Mouse (Mus musculus) liver, embryonic 11.5 days (tissue): ENCODE data around the gene Akap13. TPM values are rescaled to one million over a fixed set of nuclear protein-coding genes. Genes with fewer than 3 reads are reported as not detected.

Source experiments
- ATAC-seq: fragments of 200-750 bp; cut with Nextera tagmentation; replicated peaks from 2 replicates; pipeline ENCODE4 v1.8.0; 2017; ENCODE audit warnings: moderate number of reproducible peaks, mild to moderate bottlenecking, moderate TSS enrichment, moderate library complexity; ENCODE audit not compliant: low FRiP score
- DNase-seq: peaks from one replicate; pipeline ENCODE4 v3.0.0-alpha.2; 2017; ENCODE audit warnings: low spot score
- H3K27ac ChIP-seq: fragments of 300-500 bp; sonication (generic); 2 replicates; pipeline ENCODE4 v1.5.1; 2014; ENCODE audit warnings: mild to moderate bottlenecking, low read depth, low read length, control low read depth
- H3K27me3 ChIP-seq: fragments of 300-500 bp; sonication (generic); replicated peaks from 2 replicates; pipeline ENCODE4 v1.6.1; 2014; ENCODE audit warnings: low read length, mixed read lengths; ENCODE audit not compliant: control insufficient read depth, insufficient read depth
- H3K36me3 ChIP-seq: fragments of 300-500 bp; sonication (generic); 2 replicates; pipeline ENCODE4 v1.6.1; 2014; ENCODE audit warnings: mild to moderate bottlenecking, low read length, moderate library complexity, mixed read lengths; ENCODE audit not compliant: control insufficient read depth, insufficient read depth
- H3K4me1 ChIP-seq: fragments of 300-500 bp; sonication (generic); replicated peaks from 2 replicates; pipeline ENCODE4 v1.6.1; 2014; ENCODE audit warnings: low read length, mixed read lengths; ENCODE audit not compliant: control insufficient read depth, insufficient read depth
- H3K4me2 ChIP-seq: fragments of 300-500 bp; sonication (generic); 2 replicates; pipeline ENCODE4 v1.6.1; 2014; ENCODE audit warnings: mild to moderate bottlenecking, control low read depth, moderate library complexity
- H3K4me3 ChIP-seq: fragments of 300-500 bp; sonication (generic); 2 replicates; pipeline ENCODE4 v1.5.1; 2014; ENCODE audit warnings: low read depth, low read length, control low read depth
- H3K9ac ChIP-seq: fragments of 300-500 bp; sonication (generic); 2 replicates; pipeline ENCODE4 v1.6.1; 2014; ENCODE audit warnings: low read depth, low read length, control low read depth
- H3K9me3 ChIP-seq: fragments of 300-500 bp; sonication (generic); 2 replicates; pipeline ENCODE4 v1.6.1; 2016; ENCODE audit warnings: low read length, inconsistent platforms, mixed read lengths; ENCODE audit not compliant: control insufficient read depth
- WGBS: fragments of 180-500 bp; shearing (Covaris S2); extraction: QIAGEN DNeasy Blood & Tissue Kit; methylation state at CpG from one replicate; pipeline ENCODE4 v1.1.7; 2014; 5-methylcytosine and 5-hydroxymethylcytosine counted together
- polyA plus RNA-seq: library from polyadenylated mRNA; unstranded; fragments of >200 nt; fragmentation: Nextera tagmentation; extraction: Ambion mirVana; gene quantifications from 2 replicates; pipeline ENCODE4 v1.2.1, GENCODE M21; 2014

Akap13 gene
- polyA plus RNA-seq: 27.2 and 30.7 TPM in 2 replicates

DNA sequence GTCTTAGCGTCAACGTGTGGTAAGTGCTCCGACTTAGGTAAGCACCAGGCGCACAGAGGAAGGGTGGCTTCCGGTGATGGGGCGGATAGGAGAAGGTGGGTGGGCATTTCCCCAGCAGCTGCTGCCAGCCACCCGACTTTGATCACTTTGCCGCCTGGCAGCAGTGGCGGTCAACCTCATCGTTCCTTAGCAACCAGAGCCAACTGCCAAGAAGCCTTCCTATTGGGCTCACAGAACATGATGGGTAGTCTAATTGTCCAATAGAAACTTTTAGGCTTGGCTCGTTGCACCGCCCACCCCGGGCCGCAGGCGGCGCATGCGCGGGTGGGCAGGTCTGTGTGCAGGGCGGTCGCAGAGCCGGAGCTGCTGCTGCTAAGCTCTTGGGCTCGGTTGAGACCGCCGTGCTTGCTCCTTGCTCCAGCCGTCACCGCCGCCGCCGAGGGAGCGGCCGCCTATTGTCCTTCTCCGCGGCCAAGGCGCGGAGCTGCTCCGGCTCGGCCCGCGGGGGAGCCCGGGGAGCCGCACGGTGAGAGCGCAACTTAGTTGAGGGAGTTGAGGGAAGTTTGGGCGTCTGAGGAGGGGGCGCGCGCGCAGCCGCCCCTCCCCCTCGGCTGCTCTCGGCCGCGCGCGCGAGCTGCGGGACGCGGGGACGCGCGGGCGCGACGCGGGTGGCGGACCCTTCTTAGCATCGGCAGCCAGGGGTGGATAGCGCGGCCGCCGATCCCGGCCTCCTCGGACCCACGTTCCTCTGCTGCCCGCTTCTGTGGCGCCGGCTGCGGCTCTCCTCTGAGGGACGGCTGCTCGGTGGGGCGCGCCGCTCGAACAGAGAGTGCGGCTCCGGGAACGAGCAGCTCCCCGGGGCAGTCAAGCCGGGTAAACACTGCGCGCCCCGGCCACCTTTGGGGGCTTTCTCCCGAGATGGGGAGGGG, at the start of gene Akap13:
Akap13 (plus strand) TSS at position 312 of the 929 bp plus-strand sequence.
- Histone ChIP-seq H3K27ac (peak within 1 kb of the TSS; percentile 86), H3K27me3 (no peaks in the 10 kb centered on the region), H3K9me3 (no peaks in the 10 kb centered on the region), H3K36me3 (no peaks in the 10 kb centered on the region), H3K4me3 (peak within 1 kb of the TSS; percentile 80), H3K9ac (peak within 1 kb of the TSS; percentile 76), H3K4me1 (peaks cover 3% of the 10 kb centered on the region), H3K4me2 (peak within 1 kb of the TSS; percentile 88)
- ATAC-seq: peak; percentile 99
- under 1% methylated on average over 93 of the region's 94 CpGs for WGBS
- DNase-seq: peak; percentile 97

GRCm38 (mm10) chr7:75410641-75411040, 44.7 kb upstream of the Akap13 start:
- WGBS: 78% methylated on average over 3 of the region's 3 CpGs
- H3K4me2 ChIP-seq: no peak overlapping the region
- ATAC-seq: no peak
- no peaks in the 10 kb centered on the region for H3K9me3 ChIP-seq
- no peak overlapping the region for H3K9ac ChIP-seq
- no peaks in the 10 kb centered on the region for H3K27me3 ChIP-seq
- no peak overlapping the region for H3K4me3 ChIP-seq
- no peak overlapping the region for H3K27ac ChIP-seq
- H3K36me3 ChIP-seq: no peaks in the 10 kb centered on the region
- no peaks in the 10 kb centered on the region; the same call in 1 of the 2 replicates for H3K4me1 ChIP-seq
- DNase-seq: no peak

- Histone ChIP-seq H3K9me3 (no peaks in the 10 kb centered on the region), H3K4me3 (no peak overlapping the region), H3K27ac (no peak overlapping the region), H3K36me3 (no peaks in the 10 kb centered on the region), H3K4me1 (no peaks in the 10 kb centered on the region; the same call in 1 of the 2 replicates), H3K9ac (no peak overlapping the region), H3K27me3 (no peaks in the 10 kb centered on the region), H3K4me2 (no peak overlapping the region)
- no peak for ATAC-seq
- WGBS: 77% methylated on average over 6 of the region's 6 CpGs
- no peak for DNase-seq
Measured at GRCm38 (mm10) chr7:75411226-75411625, 44.1 kb upstream of the Akap13 start.

DNA sequence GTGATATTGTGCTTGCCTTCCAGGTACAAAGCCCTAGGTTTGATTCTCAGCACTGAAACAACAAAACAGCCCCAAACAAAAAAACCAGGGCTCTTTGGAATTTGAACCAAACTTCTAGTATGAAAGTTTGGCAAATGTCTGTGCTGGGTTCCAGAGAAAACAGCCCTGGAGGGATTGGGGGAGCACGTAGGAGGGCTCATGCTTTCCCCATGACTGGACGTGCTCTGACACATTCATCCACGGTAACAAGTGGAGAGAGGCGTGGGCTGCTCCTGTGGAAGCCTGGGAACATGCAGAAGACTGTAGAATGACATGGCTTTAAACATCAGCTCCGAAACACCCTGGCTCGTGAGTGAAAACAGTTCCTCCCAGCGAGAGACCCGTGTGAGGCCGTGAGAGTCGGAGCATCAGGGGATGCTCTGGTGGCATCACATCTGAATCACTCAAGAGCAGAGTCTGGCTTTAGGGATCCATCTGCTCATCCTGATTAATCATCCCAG, 43.3 kb upstream of the Akap13 start:
- Histone ChIP-seq H3K4me1 (no peaks in the 10 kb centered on the region; the same call in 1 of the 2 replicates), H3K9ac (no peak overlapping the region), H3K27ac (no peak overlapping the region), H3K36me3 (no peaks in the 10 kb centered on the region), H3K27me3 (no peaks in the 10 kb centered on the region), H3K4me3 (no peak overlapping the region), H3K9me3 (no peaks in the 10 kb centered on the region), H3K4me2 (no peak overlapping the region)
- ATAC-seq (no peak), DNase-seq (no peak)
- 85% methylated on average over 10 of the region's 10 CpGs for WGBS

- no peak for DNase-seq
- no peak overlapping the region for H3K4me2 ChIP-seq
- H3K27ac ChIP-seq: no peak overlapping the region
- no peaks in the 10 kb centered on the region; the same call in 1 of the 2 replicates for H3K4me1 ChIP-seq
- 53% methylated on average over 2 of the region's 2 CpGs for WGBS
- H3K9me3 ChIP-seq: no peaks in the 10 kb centered on the region
- H3K36me3 ChIP-seq: no peaks in the 10 kb centered on the region
- H3K9ac ChIP-seq: no peak overlapping the region
- no peak overlapping the region for H3K4me3 ChIP-seq
- no peaks in the 10 kb centered on the region for H3K27me3 ChIP-seq
- no peak for ATAC-seq
Measured at GRCm38 (mm10) chr7:75412568-75412967, 42.8 kb upstream of the Akap13 start.

GRCm38 (mm10) chr7:75413903-75414302, 41.4 kb upstream of the Akap13 start:
- Histone ChIP-seq H3K9me3 (no peaks in the 10 kb centered on the region), H3K4me1 (no peaks in the 10 kb centered on the region; the same call in 1 of the 2 replicates), H3K27ac (no peak overlapping the region), H3K4me3 (no peak overlapping the region), H3K9ac (no peak overlapping the region), H3K4me2 (no peak overlapping the region), H3K36me3 (no peaks in the 10 kb centered on the region), H3K27me3 (no peaks in the 10 kb centered on the region)
- DNase-seq (no peak), ATAC-seq (no peak)
- 62% methylated on average over 6 of the region's 6 CpGs for WGBS

- Histone ChIP-seq H3K4me3 (no peak overlapping the region), H3K9ac (no peak overlapping the region), H3K27me3 (no peaks in the 10 kb centered on the region), H3K27ac (no peak overlapping the region), H3K36me3 (no peaks in the 10 kb centered on the region), H3K4me2 (no peak overlapping the region), H3K9me3 (no peaks in the 10 kb centered on the region), H3K4me1 (no peaks in the 10 kb centered on the region; the same call in 1 of the 2 replicates)
- no peak for ATAC-seq
- DNase-seq: no peak
- 79% methylated on average over 3 of the region's 3 CpGs for WGBS
Measured at GRCm38 (mm10) chr7:75414316-75414715, 41.0 kb upstream of the Akap13 start.

GRCm38 (mm10) chr7:75415166-75415881, 40.0 kb upstream of the Akap13 start:
- ATAC-seq (peak; percentile 51), DNase-seq (no peak)
- H3K9me3 ChIP-seq: no peaks in the 10 kb centered on the region
- H3K36me3 ChIP-seq: no peaks in the 10 kb centered on the region
- no peak overlapping the region for H3K9ac ChIP-seq
- H3K27ac ChIP-seq: no peak overlapping the region; the same call in 1 of the 2 replicates
- WGBS: 33% methylated on average over 4 of the region's 4 CpGs
- no peak overlapping the region for H3K4me3 ChIP-seq
- H3K27me3 ChIP-seq: no peaks in the 10 kb centered on the region
- no peak overlapping the region for H3K4me2 ChIP-seq
- H3K4me1 ChIP-seq: no peaks in the 10 kb centered on the region; the same call in 1 of the 2 replicates
